In genomic region chr2:134937666-134938065, GRCm38 (mm10) we compare ENCODE assay signal across 18 mouse cellular contexts.
"Had no signal": no experiment of that assay in that cellular context is flagged by ENCODE, and none has a peak within 500 bp of the region (broad histone marks: within the 10 kb centered on the region; RNA-seq: fewer than 3 reads in every experiment).

No protein-coding gene starts in this region.

- ATAC-seq: midbrain, embryonic 16.5 days had no signal

- H3K4me1 ChIP-seq: midbrain, embryonic 12.5 days; neural tube, embryonic 15.5 days had no signal

- H3K9me3 ChIP-seq: midbrain, embryonic 10.5 days; midbrain, embryonic 12.5 days; neural tube, embryonic 13.5 days; neural tube, embryonic 15.5 days had no signal

- H3K9ac ChIP-seq: lung, embryonic 14.5 days; midbrain, embryonic 12.5 days; neural tube, embryonic 13.5 days; neural tube, embryonic 15.5 days had no signal

- H3K27me3 ChIP-seq: midbrain, embryonic 12.5 days; neural tube, embryonic 13.5 days; neural tube, embryonic 15.5 days had no signal

- H3K4me2 ChIP-seq: lung, embryonic 14.5 days; midbrain, embryonic 12.5 days; neural tube, embryonic 13.5 days; neural tube, embryonic 15.5 days had no signal

- DNase-seq: lung, embryonic 14.5 days; lung, postnatal 10 days; lung, postnatal 4 days; midbrain, embryonic 14.5 days; retina, postnatal 1 day; right cerebral cortex, adult 18-20 months; right cerebral cortex, postnatal 25 days; right cerebral cortex, postnatal 4 days; spleen, adult 18-20 months; thymus, adult 18-20 months; thymus, postnatal 14 days; thymus, postnatal 36 days had no signal

- H3K36me3 ChIP-seq: midbrain, embryonic 10.5 days; midbrain, embryonic 12.5 days; neural tube, embryonic 13.5 days; neural tube, embryonic 15.5 days had no signal

- H3K27ac ChIP-seq: midbrain, embryonic 10.5 days; midbrain, embryonic 12.5 days; neural tube, embryonic 13.5 days; neural tube, embryonic 15.5 days had no signal

- H3K4me3 ChIP-seq: midbrain, embryonic 10.5 days; midbrain, embryonic 12.5 days; myocyte; neural tube, embryonic 13.5 days; neural tube, embryonic 15.5 days had no signal
